Mouse (Mus musculus): ENCODE measurements around the gene Lmf1.
A peak's percentile ranks its signal among the peaks of the same experiment; 100 is the strongest.

The Lmf1 gene

GRCm38 (mm10) chr17:25644761-25645160, 65.9 kb downstream of the Lmf1 start:
- no peak for DNase-seq

- DNase-seq = no peak
Observed at GRCm38 (mm10) chr17:25645661-25646060, 66.8 kb downstream of the Lmf1 start.

- no peak for DNase-seq
Observed at GRCm38 (mm10) chr17:25647901-25648300, 69.0 kb downstream of the Lmf1 start.

- no peak for DNase-seq
Observed at GRCm38 (mm10) chr17:25648678-25649216, 69.9 kb downstream of the Lmf1 start.

GRCm38 (mm10) chr17:25650726-25651125, 71.8 kb downstream of the Lmf1 start:
- DNase-seq = no peak

GRCm38 (mm10) chr17:25652272-25652671, 73.4 kb downstream of the Lmf1 start:
- DNase-seq = no peak

- no peak for DNase-seq
Observed at GRCm38 (mm10) chr17:25656142-25656825, 77.4 kb downstream of the Lmf1 start.

- DNase-seq = no peak
Observed at GRCm38 (mm10) chr17:25656826-25657189, 77.9 kb downstream of the Lmf1 start.

- no peak for DNase-seq
Observed at GRCm38 (mm10) chr17:25663213-25663835, 84.4 kb downstream of the Lmf1 start.

- DNase-seq = no peak
Observed at GRCm38 (mm10) chr17:25665485-25665884, 86.6 kb downstream of the Lmf1 start.

- no peak for DNase-seq
Observed at GRCm38 (mm10) chr17:25665891-25666290, 87.0 kb downstream of the Lmf1 start.

GRCm38 (mm10) chr17:25668481-25669055, 89.7 kb downstream of the Lmf1 start:
- no peak for DNase-seq

GRCm38 (mm10) chr17:25672982-25673381, 94.1 kb downstream of the Lmf1 start:
- no peak for DNase-seq

- no peak for DNase-seq
Observed at GRCm38 (mm10) chr17:25677969-25678368, 99.1 kb downstream of the Lmf1 start.

- DNase-seq = no peak
Observed at GRCm38 (mm10) chr17:25679818-25680217, 100.9 kb downstream of the Lmf1 start.

- no peak for DNase-seq
Observed at GRCm38 (mm10) chr17:25681636-25682035, 102.8 kb downstream of the Lmf1 start.

- no peak for DNase-seq
Observed at GRCm38 (mm10) chr17:25686323-25686722, 107.4 kb downstream of the Lmf1 start.

GRCm38 (mm10) chr17:25688922-25689321, 110.0 kb downstream of the Lmf1 start:
- DNase-seq = no peak

GRCm38 (mm10) chr17:25696263-25696662, 117.4 kb downstream of the Lmf1 start:
- no peak for DNase-seq

GRCm38 (mm10) chr17:25698446-25698845, 119.6 kb downstream of the Lmf1 start:
- DNase-seq = peak; percentile 68

GRCm38 (mm10) chr17:25700863-25701496, 122.1 kb downstream of the Lmf1 start:
- DNase-seq = no peak

GRCm38 (mm10) chr17:25709994-25710393, 131.1 kb downstream of the Lmf1 start:
- DNase-seq = no peak

- DNase-seq = no peak
Observed at GRCm38 (mm10) chr17:25711136-25711535, 132.3 kb downstream of the Lmf1 start.

Data from kidney, adult 18-20 months (tissue).